ENCODE assay signal across 29 mouse cellular contexts in genomic region chr3:48464679-48465078, GRCm38 (mm10).
"Had no signal": no experiment of that assay in that cellular context is flagged by ENCODE, and none has a peak within 500 bp of the region (broad histone marks: within the 10 kb centered on the region; RNA-seq: fewer than 3 reads in every experiment).

No protein-coding gene starts in this region.

- H3K9ac ChIP-seq: embryonic facial prominence, embryonic 12.5 days; embryonic facial prominence, embryonic 13.5 days; embryonic facial prominence, embryonic 15.5 days; forebrain, embryonic 12.5 days; forebrain, embryonic 13.5 days; forebrain, embryonic 15.5 days; forebrain, postnatal 0 days had no signal

- H3K27me3 ChIP-seq: embryonic facial prominence, embryonic 12.5 days; embryonic facial prominence, embryonic 13.5 days; embryonic facial prominence, embryonic 15.5 days; forebrain, embryonic 12.5 days; forebrain, embryonic 13.5 days; forebrain, embryonic 15.5 days had no signal

- H3K4me3 ChIP-seq: embryonic facial prominence, embryonic 10.5 days; embryonic facial prominence, embryonic 12.5 days; embryonic facial prominence, embryonic 13.5 days; embryonic facial prominence, embryonic 15.5 days; erythroblast, embryonic 14.5 days; forebrain, embryonic 10.5 days; forebrain, embryonic 12.5 days; forebrain, embryonic 13.5 days; forebrain, embryonic 15.5 days; gastrocnemius, adult 2 months; heart, adult 2 months had no signal

- H3K9me3 ChIP-seq: embryonic facial prominence, embryonic 10.5 days; embryonic facial prominence, embryonic 12.5 days; embryonic facial prominence, embryonic 13.5 days; embryonic facial prominence, embryonic 15.5 days; forebrain, embryonic 10.5 days; forebrain, embryonic 12.5 days; forebrain, embryonic 13.5 days; forebrain, embryonic 15.5 days had no signal

- DNase-seq: cerebellum, adult 2 months; cerebellum, adult 8-10 months; cerebellum, adult 9-10 months; cerebellum, adult 9-11 months; cerebellum, postnatal 10 days; cerebellum, postnatal 14 days; cerebellum, postnatal 25 days; cerebellum, postnatal 36 days; embryo, embryonic 11 days; forebrain, postnatal 0 days; gastrocnemius, adult 2 months; gastrocnemius, postnatal 10 days; gastrocnemius, postnatal 14 days; gastrocnemius, postnatal 25 days; gastrocnemius, postnatal 36 days; heart, adult 11 months; heart, adult 18-20 months; heart, adult 2 months had no signal

- H3K4me1 ChIP-seq: embryonic facial prominence, embryonic 10.5 days; embryonic facial prominence, embryonic 12.5 days; embryonic facial prominence, embryonic 13.5 days; embryonic facial prominence, embryonic 15.5 days; forebrain, embryonic 10.5 days; forebrain, embryonic 12.5 days; forebrain, embryonic 13.5 days; forebrain, embryonic 15.5 days had no signal

- H3K36me3 ChIP-seq: embryonic facial prominence, embryonic 10.5 days; embryonic facial prominence, embryonic 12.5 days; embryonic facial prominence, embryonic 13.5 days; embryonic facial prominence, embryonic 15.5 days; forebrain, embryonic 10.5 days; forebrain, embryonic 12.5 days; forebrain, embryonic 15.5 days had no signal

- H3K27ac ChIP-seq: embryonic facial prominence, embryonic 10.5 days; embryonic facial prominence, embryonic 12.5 days; embryonic facial prominence, embryonic 13.5 days; embryonic facial prominence, embryonic 15.5 days; forebrain, embryonic 10.5 days; forebrain, embryonic 12.5 days; forebrain, embryonic 13.5 days; forebrain, embryonic 15.5 days; gastrocnemius, adult 2 months; heart, adult 2 months had no signal

- ATAC-seq: forebrain, embryonic 13.5 days; forebrain, embryonic 14.5 days; forebrain, embryonic 15.5 days; forebrain, embryonic 16.5 days; forebrain, postnatal 0 days had no signal

- H3K4me2 ChIP-seq: embryonic facial prominence, embryonic 12.5 days; embryonic facial prominence, embryonic 13.5 days; embryonic facial prominence, embryonic 15.5 days; forebrain, embryonic 12.5 days; forebrain, embryonic 13.5 days; forebrain, embryonic 15.5 days had no signal
